Mouse (Mus musculus) layer of hippocampus, postnatal 25 days (tissue): ENCODE measurements around the gene Sipa1l1. TPM values are rescaled to one million over a fixed set of nuclear protein-coding genes. Genes with fewer than 3 reads are reported as not detected.

ENCODE experiments used
- DNase-seq, 2 experiments: peaks; one replicate each; pipeline ENCODE4 v3.0.0; 2022; ENCODE audit warnings: mixed read lengths in 2 of 2, low spot score in 1 of 2; ENCODE audit errors: extremely low spot score in 1 of 2
- total RNA-seq, 2 experiments: library from RNA; stranded (reverse); gene quantifications; 2 replicates each; pipeline ENCODE4 v1.2.3; 2021

Sipa1l1 gene
- total RNA-seq, 2 experiments from 2014 or later: 185 to 216 TPM

- DNase-seq: no peak
These were observed 155.5 kb downstream of the Sipa1l1 start for GRCm38 (mm10) chr12:82324621-82325020.

DNA sequence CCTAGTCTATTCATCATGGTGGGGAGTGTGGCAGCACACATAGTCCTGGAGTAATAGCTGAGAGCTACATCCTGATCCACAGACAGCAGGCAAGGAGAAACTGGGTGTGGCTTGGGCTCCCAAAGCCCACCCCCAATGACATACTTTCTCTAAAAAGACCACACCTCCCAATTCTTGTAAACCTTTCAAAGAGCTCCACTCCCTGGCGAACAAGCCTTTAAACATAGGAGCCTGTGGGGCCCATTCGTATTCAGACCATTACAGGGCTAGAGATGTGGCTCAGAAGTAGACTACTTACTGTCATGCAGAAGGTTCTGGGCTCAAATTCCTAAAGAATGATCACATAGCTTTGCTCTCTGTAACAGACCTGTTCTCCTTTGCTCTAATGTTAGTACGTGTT, 156.4 kb downstream of the Sipa1l1 start:
- no peak for DNase-seq

DNA sequence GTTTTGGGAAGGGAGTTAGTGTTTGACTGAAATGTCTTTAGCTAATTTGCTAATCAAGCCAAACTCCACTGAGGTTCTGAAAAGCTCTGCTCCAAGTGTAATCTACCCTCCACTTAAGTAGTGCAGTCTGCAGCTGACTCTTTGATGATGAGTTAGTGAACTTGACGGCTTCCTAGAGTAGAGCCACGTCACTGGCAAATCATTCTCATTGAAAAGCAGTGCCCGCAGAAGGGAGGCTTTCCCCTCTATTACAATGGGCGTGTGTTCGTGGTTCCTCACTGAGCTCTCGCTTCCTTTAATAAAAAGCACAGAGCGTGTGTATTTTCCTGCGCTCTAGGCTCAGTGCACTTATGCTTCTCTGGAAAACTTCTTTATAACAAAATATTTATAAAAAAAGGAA, 157.3 kb downstream of the Sipa1l1 start:
- DNase-seq: no peak

DNA sequence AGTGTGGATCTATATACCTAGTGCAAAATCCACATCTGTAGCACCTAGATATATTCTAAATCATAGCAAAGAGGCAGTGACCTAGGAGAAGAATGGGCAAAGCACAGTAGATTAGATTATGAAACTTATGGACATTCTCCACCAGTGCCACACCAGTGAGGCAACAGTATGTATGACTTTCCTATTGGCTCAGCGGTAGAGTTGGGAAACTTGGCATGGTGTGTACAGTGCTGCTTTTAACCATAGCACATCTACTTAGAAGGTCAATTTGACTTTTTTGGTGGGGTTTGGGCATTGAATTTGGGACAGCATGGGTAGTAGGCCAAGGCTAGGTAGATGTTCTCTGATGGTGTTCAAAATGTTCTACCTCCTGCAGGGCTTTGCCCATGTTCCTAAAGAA, 159.0 kb downstream of the Sipa1l1 start:
- no peak for DNase-seq

DNA sequence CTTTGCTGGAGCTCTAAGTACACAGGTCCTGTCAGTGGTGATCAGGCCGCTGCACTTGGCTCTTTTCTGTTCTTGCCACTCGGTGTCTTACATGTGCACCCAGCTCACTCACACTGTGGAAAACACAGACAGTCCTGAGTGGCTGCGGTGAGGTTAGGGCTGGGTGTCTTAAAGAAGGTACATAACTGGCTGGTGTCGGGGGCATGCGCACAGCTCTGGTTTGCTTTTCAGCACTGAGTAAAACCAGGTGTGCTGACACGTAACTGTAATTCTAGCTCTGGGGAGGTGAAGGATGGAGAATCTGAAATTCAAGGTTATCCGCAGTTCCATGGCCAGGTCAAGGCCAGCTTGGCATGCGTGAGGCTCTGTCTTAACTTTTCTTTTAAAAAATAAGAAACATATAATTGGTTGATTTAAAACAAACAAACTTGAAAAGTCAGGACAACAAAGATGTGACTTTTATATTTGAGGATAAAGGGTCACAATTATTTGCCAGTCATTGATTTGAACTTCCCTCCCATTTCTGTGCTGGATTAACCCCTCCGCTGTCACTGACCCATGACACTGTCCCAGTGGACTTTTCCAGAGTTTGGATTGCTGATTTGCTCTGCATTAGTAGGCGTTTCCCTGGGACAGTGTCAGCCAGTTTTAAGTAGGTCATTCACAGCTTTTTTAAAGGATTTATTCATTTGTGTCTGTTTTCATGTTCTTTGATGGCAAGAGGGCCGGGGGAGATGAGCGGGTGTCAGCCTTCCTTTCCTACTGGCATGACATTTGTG, 163.9 kb downstream of the Sipa1l1 start:
- DNase-seq: no peak

GRCm38 (mm10) chr12:82333999-82334398, 164.9 kb downstream of the Sipa1l1 start:
- DNase-seq: no peak

GRCm38 (mm10) chr12:82334550-82334949, 165.4 kb downstream of the Sipa1l1 start:
- no peak for DNase-seq

DNA sequence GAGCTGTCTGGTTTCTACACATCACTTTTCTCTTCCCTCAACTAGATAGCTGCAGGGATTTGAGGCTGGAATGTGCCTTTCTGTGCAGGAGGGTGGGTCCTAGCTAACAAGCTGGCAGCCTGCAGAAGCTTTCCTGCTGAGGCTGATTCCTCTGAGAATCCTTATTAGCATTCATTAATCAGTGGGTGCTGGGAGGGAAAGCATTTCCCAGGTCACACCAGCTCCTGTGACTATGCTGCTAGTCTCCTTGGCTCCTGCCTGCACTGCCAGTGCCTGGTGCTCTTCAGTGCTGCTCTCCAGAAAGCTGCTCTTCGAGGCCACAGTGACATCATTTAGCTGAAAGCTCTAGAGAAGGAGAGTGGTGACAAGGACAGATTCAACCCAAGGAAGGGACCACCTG, 166.0 kb downstream of the Sipa1l1 start:
- no peak for DNase-seq

- no peak for DNase-seq
These were observed 169.4 kb downstream of the Sipa1l1 start for GRCm38 (mm10) chr12:82338550-82338949.

- DNase-seq: no peak
These were observed 170.2 kb downstream of the Sipa1l1 start for GRCm38 (mm10) chr12:82339221-82339861.

- no peak for DNase-seq
These were observed 171.2 kb downstream of the Sipa1l1 start for GRCm38 (mm10) chr12:82340196-82340918.

GRCm38 (mm10) chr12:82341181-82341580, 172.1 kb downstream of the Sipa1l1 start:
- DNase-seq: no peak

GRCm38 (mm10) chr12:82341696-82342095, 172.6 kb downstream of the Sipa1l1 start:
- no peak for DNase-seq

- no peak for DNase-seq
These were observed 181.0 kb downstream of the Sipa1l1 start for GRCm38 (mm10) chr12:82350082-82350481.

- DNase-seq: no peak
These were observed 181.8 kb downstream of the Sipa1l1 start for GRCm38 (mm10) chr12:82350891-82351290.

DNA sequence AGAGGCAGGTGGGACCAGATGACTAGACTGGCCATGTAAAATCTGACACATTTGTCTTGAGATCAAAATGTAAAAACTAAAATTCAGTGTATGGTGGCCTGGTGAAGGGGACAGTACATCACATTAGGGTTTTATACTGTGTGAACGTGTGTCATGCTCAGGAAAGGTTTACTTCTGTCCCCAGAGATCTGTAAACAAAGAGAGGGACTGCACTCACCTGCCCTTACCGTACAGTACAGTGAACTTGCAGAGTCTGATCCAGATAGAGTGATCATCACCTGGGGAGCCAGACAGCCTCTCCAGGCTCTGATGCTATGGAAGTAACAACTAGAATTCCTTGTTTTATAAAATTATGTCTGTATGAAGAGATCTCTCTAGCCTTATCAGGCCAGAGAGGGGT, 184.5 kb downstream of the Sipa1l1 start:
- DNase-seq: no peak

- DNase-seq: no peak
These were observed 186.5 kb downstream of the Sipa1l1 start for GRCm38 (mm10) chr12:82355419-82356149.

DNA sequence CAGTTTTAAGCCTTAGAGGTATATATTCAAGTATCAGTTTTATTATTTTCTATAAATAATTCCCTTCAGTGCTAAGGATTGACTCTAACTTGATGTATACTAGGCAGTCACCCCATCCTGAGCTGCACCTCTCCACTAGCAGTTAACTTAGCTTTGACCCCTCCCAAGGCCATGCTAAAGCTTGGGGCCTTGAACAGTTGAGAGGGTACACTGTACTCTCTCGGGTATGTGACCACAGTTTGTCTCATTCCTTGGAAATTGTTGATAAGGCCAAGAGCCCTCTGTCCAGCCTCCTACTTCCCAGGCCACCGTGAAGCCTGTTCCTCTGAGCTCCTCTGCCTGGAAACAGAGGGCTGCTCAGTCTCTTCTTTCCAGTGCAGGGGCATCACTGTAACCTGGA, 187.4 kb downstream of the Sipa1l1 start:
- DNase-seq: no peak

DNA sequence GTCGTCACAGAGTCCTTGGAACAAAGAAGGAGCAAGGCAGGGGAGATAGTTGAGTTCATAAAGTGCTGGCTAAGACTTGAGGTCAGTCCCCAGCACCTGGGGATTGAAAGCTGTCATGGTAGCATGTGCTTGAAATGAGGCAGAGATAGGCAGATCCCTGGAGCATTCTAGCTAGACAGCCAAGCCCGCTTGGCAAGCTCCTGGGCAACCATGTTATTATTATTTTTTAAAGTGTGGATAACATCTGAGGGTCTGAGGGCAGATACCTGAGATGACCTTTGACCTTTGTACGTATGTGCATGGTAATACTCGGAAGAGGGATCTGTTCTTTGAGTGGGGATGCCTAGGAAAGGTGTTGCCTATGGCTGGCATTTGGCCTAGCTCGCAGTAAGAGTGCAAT, 188.3 kb downstream of the Sipa1l1 start:
- no peak for DNase-seq

DNA sequence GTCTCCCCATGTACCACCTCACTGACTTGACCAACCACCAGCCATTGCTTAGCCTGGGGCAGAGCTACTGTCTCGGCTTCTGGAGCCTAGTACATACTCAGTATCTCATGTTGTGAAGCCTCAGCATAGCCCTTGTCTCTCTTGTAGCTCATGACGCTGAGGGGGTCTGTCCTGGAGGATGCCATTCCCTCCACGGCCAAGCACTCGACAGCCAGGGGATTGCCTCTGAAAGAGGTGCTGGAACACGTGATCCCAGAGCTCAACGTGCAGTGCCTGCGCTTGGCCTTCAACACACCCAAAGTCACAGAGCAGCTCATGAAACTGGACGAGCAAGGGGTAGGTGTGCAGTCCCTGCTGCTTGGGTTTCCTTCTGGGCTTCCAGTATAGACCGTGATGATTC, 193.7 kb downstream of the Sipa1l1 start:
- no peak for DNase-seq

DNA sequence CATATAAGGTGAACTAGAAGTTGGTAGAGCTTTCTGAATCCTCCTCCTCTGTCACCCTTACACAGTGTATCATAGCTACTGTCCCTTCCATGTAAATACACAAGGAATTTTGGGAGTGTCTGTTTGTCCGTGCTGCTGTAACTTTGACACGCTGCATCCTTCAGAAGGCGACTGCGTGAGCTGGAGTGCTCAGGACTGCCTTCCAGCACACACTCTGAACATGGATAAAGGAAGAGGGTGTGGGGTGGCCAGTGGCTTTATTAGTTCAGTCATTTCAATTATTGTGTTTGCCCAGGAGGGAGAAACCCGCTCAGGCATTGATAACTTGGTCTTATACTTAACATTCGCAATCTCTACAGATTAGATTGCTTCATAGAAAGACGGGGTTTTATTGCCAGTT, 195.1 kb downstream of the Sipa1l1 start:
- DNase-seq: no peak
